Mouse (Mus musculus) forebrain, embryonic 15.5 days (tissue): ENCODE data around the gene Zfp14. TPM values are rescaled to one million over a fixed set of nuclear protein-coding genes. Genes with fewer than 3 reads are reported as not detected.

Experiments used
- ATAC-seq: fragments of 200-750 bp; cut with Nextera tagmentation; replicated peaks from 2 replicates; pipeline ENCODE4 v1.8.0; 2017; ENCODE audit warnings: mild to moderate bottlenecking, moderate TSS enrichment, moderate library complexity
- H3K27ac ChIP-seq: fragments of 300-500 bp; sonication (generic); replicated peaks from 2 replicates; pipeline ENCODE4 v1.5.1; 2015; ENCODE audit warnings: mild to moderate bottlenecking, inconsistent platforms
- H3K27me3 ChIP-seq: fragments of 300-500 bp; sonication (generic); 2 replicates; pipeline ENCODE4 v1.6.1; 2015; ENCODE audit warnings: inconsistent platforms
- H3K36me3 ChIP-seq: fragments of 300-500 bp; sonication (generic); 2 replicates; pipeline ENCODE4 v1.6.1; 2015; ENCODE audit warnings: mild to moderate bottlenecking, inconsistent platforms
- H3K4me1 ChIP-seq: fragments of 300-500 bp; sonication (generic); 2 replicates; pipeline ENCODE4 v1.6.1; 2015; ENCODE audit warnings: inconsistent platforms
- H3K4me2 ChIP-seq: fragments of 300-500 bp; sonication (generic); replicated peaks from 2 replicates; pipeline ENCODE4 v1.6.1; 2015; ENCODE audit warnings: mild to moderate bottlenecking, inconsistent platforms
- H3K4me3 ChIP-seq: fragments of 300-500 bp; sonication (generic); 2 replicates; pipeline ENCODE4 v1.5.1; 2015; ENCODE audit warnings: mild to moderate bottlenecking, inconsistent platforms
- H3K9ac ChIP-seq: fragments of 300-500 bp; sonication (generic); replicated peaks from 2 replicates; pipeline ENCODE4 v1.6.1; 2015; ENCODE audit warnings: mild to moderate bottlenecking, inconsistent platforms
- H3K9me3 ChIP-seq: fragments of 300-500 bp; sonication (generic); 2 replicates; pipeline ENCODE4 v1.6.1; 2016; ENCODE audit warnings: inconsistent platforms
- WGBS: fragments of 180-500 bp; shearing (Covaris S2); methylation state at CpG from one replicate; pipeline ENCODE4 v1.1.7; 2015; ENCODE audit warnings: mixed read lengths; 5-methylcytosine and 5-hydroxymethylcytosine counted together
- microRNA-seq: library from miRNA; unstranded; fragments of <30 nt; microRNA quantifications from one replicate; pipeline ENCODE4, GENCODE M21; 2016
- polyA plus RNA-seq: library from polyadenylated mRNA; unstranded; fragments of >200 nt; fragmentation: Nextera tagmentation; extraction: Ambion mirVana; gene quantifications from 2 replicates; pipeline ENCODE4 v1.2.1, GENCODE M21; 2015

Zfp14 gene
- polyA plus RNA-seq, 1 experiment from 2014 or later: 14.3 TPM

DNA sequence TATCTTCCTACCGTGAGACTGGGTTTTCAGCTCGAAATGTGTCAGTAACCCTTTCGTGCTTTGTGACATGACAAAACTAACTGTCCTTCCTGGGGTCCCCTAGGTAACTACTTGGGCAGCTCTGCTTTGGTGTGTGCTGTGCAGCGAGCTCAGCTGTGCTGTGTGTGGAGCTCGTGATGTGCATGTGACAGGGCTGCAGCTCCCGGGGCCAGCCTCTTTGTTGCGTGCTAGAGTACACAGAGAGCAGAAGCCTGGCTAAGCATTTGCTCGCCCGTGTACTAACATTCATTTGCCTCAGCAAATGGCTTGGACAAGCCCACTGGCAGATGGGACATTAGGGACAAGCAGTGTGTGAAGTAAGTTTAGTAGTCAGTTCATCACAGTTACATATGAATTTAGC, 57.8 kb downstream of the Zfp14 start:
- peaks cover 38% of the 10 kb centered on the region for H3K36me3 ChIP-seq
- 98% methylated on average over 9 of the region's 9 CpGs for WGBS
- ATAC-seq: no peak
- H3K27ac ChIP-seq: no peak overlapping the region
- H3K9ac ChIP-seq: no peak overlapping the region
- H3K4me2 ChIP-seq: no peak overlapping the region
- no peaks in the 10 kb centered on the region for H3K27me3 ChIP-seq
- H3K4me3 ChIP-seq: no peak overlapping the region
- no peaks in the 10 kb centered on the region for H3K4me1 ChIP-seq
- no peaks in the 10 kb centered on the region for H3K9me3 ChIP-seq

DNA sequence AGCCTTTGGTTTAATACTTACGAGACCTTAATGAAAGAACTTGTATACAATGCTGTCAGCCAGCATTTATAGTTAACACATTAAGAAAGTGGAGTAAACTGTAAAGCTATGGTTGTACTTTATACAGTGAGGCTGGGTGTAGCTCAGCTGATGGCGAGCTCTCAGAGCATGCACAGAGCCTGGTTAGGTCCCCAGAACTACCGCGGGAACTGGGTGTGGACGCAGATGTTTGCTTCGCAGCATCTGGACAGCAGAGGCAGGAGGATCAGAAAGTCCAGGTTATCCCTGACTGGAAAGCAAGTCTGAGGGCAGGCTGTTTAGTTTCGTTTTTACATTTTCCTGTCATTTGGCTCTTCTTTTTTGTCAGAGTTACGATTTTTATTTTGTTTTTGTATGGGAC, 58.5 kb downstream of the Zfp14 start:
- 96% methylated on average over 8 of the region's 8 CpGs for WGBS
- H3K9ac ChIP-seq: no peak overlapping the region
- peaks cover 37% of the 10 kb centered on the region for H3K36me3 ChIP-seq
- no peak overlapping the region for H3K4me3 ChIP-seq
- no peaks in the 10 kb centered on the region for H3K27me3 ChIP-seq
- no peak for ATAC-seq
- H3K4me1 ChIP-seq: no peaks in the 10 kb centered on the region
- no peak overlapping the region for H3K27ac ChIP-seq
- no peak overlapping the region for H3K4me2 ChIP-seq
- no peaks in the 10 kb centered on the region for H3K9me3 ChIP-seq

DNA sequence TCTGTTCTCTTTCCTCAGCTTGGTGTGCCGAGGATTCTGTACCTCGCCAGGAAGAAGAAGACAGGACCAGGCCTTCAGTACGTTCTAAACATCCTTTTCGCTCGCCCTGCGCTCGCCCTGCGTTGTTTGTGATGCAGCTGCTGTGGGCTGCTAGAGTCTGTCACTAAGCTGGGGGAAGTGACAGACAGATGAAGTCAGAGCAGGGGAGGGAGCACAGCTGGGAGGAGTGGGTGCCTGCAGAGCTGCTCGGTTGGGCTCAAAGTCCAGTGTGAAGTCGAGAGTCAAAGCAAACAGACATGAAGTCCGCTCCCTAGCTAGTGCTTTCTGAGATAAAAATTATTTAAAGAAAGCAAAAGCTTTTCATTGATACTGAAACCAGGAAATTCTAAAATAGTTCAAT, 62.1 kb downstream of the Zfp14 start:
- WGBS: 92% methylated on average over 11 of the region's 11 CpGs

DNA sequence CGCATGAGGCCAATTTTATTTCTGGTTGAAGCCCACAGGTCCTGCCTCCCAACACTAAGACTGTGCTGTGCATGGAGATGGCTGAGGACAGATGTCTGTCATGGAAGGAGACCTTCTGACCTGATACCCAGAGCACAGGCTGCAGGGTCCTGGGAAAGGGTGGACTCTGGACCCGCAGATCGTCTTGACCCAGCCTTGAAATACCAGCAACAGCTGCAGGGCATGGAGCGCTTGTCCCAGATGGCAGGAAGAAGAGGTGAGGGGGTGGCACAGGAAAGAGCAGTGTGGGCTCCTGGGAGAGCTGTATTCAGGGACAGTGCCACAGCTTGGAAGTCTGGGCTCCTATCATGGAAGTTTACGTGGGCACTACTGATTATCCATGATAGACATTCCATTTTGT, 63.6 kb downstream of the Zfp14 start:
- Histone ChIP-seq H3K9me3 (no peaks in the 10 kb centered on the region), H3K36me3 (peaks cover 22% of the 10 kb centered on the region), H3K27ac (no peak overlapping the region), H3K4me1 (peaks cover 16% of the 10 kb centered on the region), H3K4me3 (no peak overlapping the region), H3K9ac (no peak overlapping the region), H3K4me2 (no peak overlapping the region), H3K27me3 (no peaks in the 10 kb centered on the region)
- 95% methylated on average over 5 of the region's 5 CpGs for WGBS
- ATAC-seq: no peak

More for the DNA sequence above, 62.1 kb downstream of the Zfp14 start:
- Histone ChIP-seq H3K4me3 (no peak overlapping the region), H3K27me3 (no peaks in the 10 kb centered on the region), H3K9ac (no peak overlapping the region), H3K4me1 (peaks cover 10% of the 10 kb centered on the region), H3K9me3 (no peaks in the 10 kb centered on the region), H3K4me2 (no peak overlapping the region), H3K27ac (no peak overlapping the region), H3K36me3 (peaks cover 29% of the 10 kb centered on the region)
- ATAC-seq: no peak

Small RNA genes within 50 kb of the gene (microRNA-seq; reads per million reads assigned to microRNA genes)
- gene Gm23368: not detected

Other genes starting within 250 kb of the Zfp14 start
- 31.5 and 32.0 TPM in 2 replicates for gene Zfp790, start 235.3 kb downstream of the Zfp14 start, polyA plus RNA-seq
- 15.0 and 16.3 TPM in 2 replicates for gene Zfp940, start 197.7 kb downstream of the Zfp14 start, polyA plus RNA-seq
- 19.0 and 19.3 TPM in 2 replicates for gene Zfp420, start 191.4 kb downstream of the Zfp14 start, polyA plus RNA-seq
- gene Zfp27, start 144.8 kb downstream of the Zfp14 start, polyA plus RNA-seq: 17.0 and 17.7 TPM in 2 replicates
- gene Zfp383, start 143.2 kb downstream of the Zfp14 start, polyA plus RNA-seq: 6.5 and 6.6 TPM in 2 replicates
- 19.7 and 25.1 TPM in 2 replicates for gene Zfp74, start 97.3 kb downstream of the Zfp14 start, polyA plus RNA-seq
- gene Zfp568, start 67.4 kb downstream of the Zfp14 start, polyA plus RNA-seq: 5.0 and 5.5 TPM in 2 replicates
- 14.3 and 14.7 TPM in 2 replicates for gene Zfp82, start 21.5 kb upstream of the Zfp14 start, polyA plus RNA-seq
- 2.3 and 2.4 TPM in 2 replicates for gene Gm26920, start 39.0 kb upstream of the Zfp14 start, polyA plus RNA-seq
- 21.0 and 22.5 TPM in 2 replicates for gene Zfp566, start 39.1 kb upstream of the Zfp14 start, polyA plus RNA-seq
- 112 and 122 TPM in 2 replicates for gene Zfp260, start 43.4 kb upstream of the Zfp14 start, polyA plus RNA-seq
- gene Zfp382, start 70.6 kb upstream of the Zfp14 start, polyA plus RNA-seq: 24.9 and 25.5 TPM in 2 replicates
- gene Zfp146, start 118.4 kb upstream of the Zfp14 start, polyA plus RNA-seq: 16.1 and 18.4 TPM in 2 replicates
- gene Cox7a1, start 132.8 kb upstream of the Zfp14 start, polyA plus RNA-seq: 3.3 and 4.2 TPM in 2 replicates
- 62.5 and 67.8 TPM in 2 replicates for gene Capns1, start 147.4 kb upstream of the Zfp14 start, polyA plus RNA-seq
- 173 and 193 TPM in 2 replicates for gene Polr2i, start 180.6 kb upstream of the Zfp14 start, polyA plus RNA-seq
- 352 and 364 TPM in 2 replicates for gene Tbcb, start 180.9 kb upstream of the Zfp14 start, polyA plus RNA-seq
- not detected in 2 replicates for gene Ovol3, start 184.3 kb upstream of the Zfp14 start, polyA plus RNA-seq
- 0.66 and 1.1 TPM in 2 replicates for gene Thap8, start 228.7 kb upstream of the Zfp14 start, polyA plus RNA-seq
- gene Wdr62, start 229.0 kb upstream of the Zfp14 start, polyA plus RNA-seq: 7.3 and 8.8 TPM in 2 replicates
- gene Clip3, start 240.3 kb upstream of the Zfp14 start, polyA plus RNA-seq: 117 and 120 TPM in 2 replicates